Mouse (Mus musculus) stomach, adult 2 months (tissue): Measurements from ENCODE around the gene Hint3. TPM values are rescaled to one million over a fixed set of nuclear protein-coding genes. Genes with fewer than 3 reads are reported as not detected.

Experiments
- polyA plus RNA-seq: library from polyadenylated mRNA; depleted of rRNA; stranded (reverse); fragments of >200 nt; gene quantifications from 2 replicates; pipeline ENCODE4 v1.2.3, GENCODE M21; 2012; rRNA removed

The Hint3 gene
- polyA plus RNA-seq = 1.7 and 1.8 TPM in 2 replicates

DNA sequence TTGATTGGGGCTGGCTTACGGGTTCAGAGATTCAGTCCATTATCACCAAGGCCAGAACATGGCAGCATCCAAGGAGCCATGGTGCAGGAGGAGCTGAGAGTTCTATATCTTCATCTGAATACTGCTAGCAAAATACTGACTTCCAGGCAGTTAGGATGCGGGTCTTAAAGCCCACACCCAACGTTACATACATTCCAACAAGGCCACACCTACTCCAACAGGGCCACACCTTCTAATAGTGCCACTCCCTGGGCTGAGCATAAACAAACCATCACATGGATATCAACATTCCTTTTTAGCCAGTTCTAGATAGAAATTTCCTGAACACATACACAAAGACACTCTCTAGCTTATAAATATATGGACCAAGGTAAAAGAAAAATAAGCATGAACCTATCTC, at the start of gene Hint3:
TSS of gene Hint3 (minus strand) at position 120 of the 400 bp plus-strand sequence.

GRCm38 (mm10) chr10:30600542-30600966, 28.9 kb downstream of the Hint3 start, which contains the start of gene Trmt11:
Trmt11 (minus strand) TSS chr10:30600749.

Other genes with a start within 250 kb of the Hint3 start
- gene Trmt11, start 28.9 kb downstream of the Hint3 start, polyA plus RNA-seq = 0.15 and 0.26 TPM in 2 replicates
- gene Ncoa7, start 173.7 kb upstream of the Hint3 start, polyA plus RNA-seq = 1.1 and 1.4 TPM in 2 replicates
- gene Hey2, start 213.2 kb upstream of the Hint3 start, polyA plus RNA-seq = 2.6 and 4.3 TPM in 2 replicates